Mouse (Mus musculus) kidney, postnatal 0 days (tissue): ENCODE results near the gene Aacs. TPM values are rescaled to one million over a fixed set of nuclear protein-coding genes. Genes with fewer than 3 reads are reported as not detected.

Source experiments
- ATAC-seq: fragments of 200-750 bp; cut with Nextera tagmentation; replicated peaks from 2 replicates; pipeline ENCODE4 v1.8.0; 2017; ENCODE audit warnings: low read depth, moderate number of reproducible peaks, moderate TSS enrichment, moderate library complexity; ENCODE audit not compliant: low FRiP score
- DNase-seq: peaks from one replicate; pipeline ENCODE4 v3.0.0-alpha.2; 2016; ENCODE audit warnings: low spot score
- H3K27ac ChIP-seq: fragments of 300-500 bp; sonication (generic); 2 replicates; pipeline ENCODE4 v1.5.1; 2014; ENCODE audit warnings: mild to moderate bottlenecking
- H3K27me3 ChIP-seq: fragments of 300-500 bp; sonication (generic); 2 replicates; pipeline ENCODE4 v1.6.1; 2014; ENCODE audit warnings: low read length, mixed read lengths; ENCODE audit not compliant: insufficient read depth
- H3K36me3 ChIP-seq: fragments of 300-500 bp; sonication (generic); 2 replicates; pipeline ENCODE4 v1.6.1; 2014; ENCODE audit warnings: low read length, mixed read lengths; ENCODE audit not compliant: insufficient read depth
- H3K4me1 ChIP-seq: fragments of 300-500 bp; sonication (generic); replicated peaks from 2 replicates; pipeline ENCODE4 v1.6.1; 2014; ENCODE audit warnings: antibody characterized with exemption, low read length, mixed read lengths; ENCODE audit not compliant: insufficient read depth
- H3K4me2 ChIP-seq: fragments of 300-500 bp; sonication (generic); 2 replicates; pipeline ENCODE4 v1.6.1; 2014; ENCODE audit warnings: mild to moderate bottlenecking, low read length, moderate library complexity, mixed read lengths
- H3K4me3 ChIP-seq: fragments of 300-500 bp; sonication (generic); replicated peaks from 2 replicates; pipeline ENCODE4 v1.5.1; 2014; ENCODE audit warnings: low read depth, low read length
- H3K9ac ChIP-seq: fragments of 300-500 bp; sonication (generic); 2 replicates; pipeline ENCODE4 v1.6.1; 2014; ENCODE audit warnings: low read depth, low read length
- H3K9me3 ChIP-seq: fragments of 300-500 bp; sonication (generic); replicated peaks from 2 replicates; pipeline ENCODE4 v1.6.1; 2016; ENCODE audit warnings: low read length, inconsistent platforms, mixed read lengths
- CTCF ChIP-seq: IDR thresholded peaks from 2 replicates; pipeline ENCODE4 v1.5.1; 2016; ENCODE audit warnings: antibody characterized with exemption, low read depth, mild to moderate bottlenecking, moderate library complexity
- WGBS: fragments of 180-500 bp; shearing (Covaris S2); extraction: QIAGEN DNeasy Blood & Tissue Kit; methylation state at CpG from one replicate; pipeline ENCODE4 v1.1.7; 2014; 5-methylcytosine and 5-hydroxymethylcytosine counted together
- polyA plus RNA-seq: library from polyadenylated mRNA; unstranded; fragments of >200 nt; fragmentation: Nextera tagmentation; extraction: Ambion mirVana; gene quantifications from 2 replicates; pipeline ENCODE4 v1.2.1, GENCODE M21; 2015

Aacs gene
- polyA plus RNA-seq, 1 experiment from 2014 or later, result 22.0 TPM

- 61% methylated on average over 12 of the region's 12 CpGs for WGBS
Measured at GRCm38 (mm10) chr5:125475030-125475429, 584 bp upstream of the Aacs start.

GRCm38 (mm10) chr5:125476286-125476625 is 642 bp downstream of the Aacs start:
- peak; percentile 26; the same call in 1 of the 2 replicates for TF ChIP-seq CTCF
- Histone ChIP-seq H3K27me3 (no peaks in the 10 kb centered on the region), H3K4me3 (peak overlapping the region; percentile 58), H3K9ac (peak overlapping the region; percentile 62), H3K27ac (peak overlapping the region; percentile 42; the same call in 1 of the 2 replicates), H3K9me3 (no peaks in the 10 kb centered on the region), H3K4me1 (peaks cover 15% of the 10 kb centered on the region), H3K4me2 (peak overlapping the region; percentile 85), H3K36me3 (no peaks in the 10 kb centered on the region)
- DNase-seq (peak; percentile 35), ATAC-seq (no peak)
- 17% methylated on average over 5 of the region's 5 CpGs for WGBS

More at GRCm38 (mm10) chr5:125475030-125475429, 584 bp upstream of the Aacs start:
- ATAC-seq (no peak), DNase-seq (no peak)
- no peak overlapping the region; the same call in 1 of the 2 replicates for H3K9ac ChIP-seq
- no peaks in the 10 kb centered on the region for H3K36me3 ChIP-seq
- H3K4me1 ChIP-seq, result peaks cover 15% of the 10 kb centered on the region
- H3K4me2 ChIP-seq, result peak overlapping the region; percentile 85
- H3K9me3 ChIP-seq, result no peaks in the 10 kb centered on the region
- no peaks in the 10 kb centered on the region for H3K27me3 ChIP-seq
- no peak for TF ChIP-seq CTCF
- no peak overlapping the region for H3K27ac ChIP-seq
- H3K4me3 ChIP-seq, result peak overlapping the region; percentile 58

- Histone ChIP-seq H3K9ac (0 out of 2 replicates have a peak overlapping the region, but pooled peaks have one; percentile 62), H3K27me3 (no peaks in the 10 kb centered on the region), H3K27ac (no peak overlapping the region), H3K4me1 (peaks cover 15% of the 10 kb centered on the region), H3K36me3 (no peaks in the 10 kb centered on the region), H3K4me3 (0 out of 2 replicates have a peak overlapping the region, but pooled peaks have one; percentile 58), H3K9me3 (no peaks in the 10 kb centered on the region), H3K4me2 (peak overlapping the region; percentile 85)
- ATAC-seq, result no peak
- WGBS, result 44% methylated on average over 7 of the region's 7 CpGs
- DNase-seq, result no peak
- no peak for TF ChIP-seq CTCF
Measured at GRCm38 (mm10) chr5:125476799-125477198, 1.2 kb downstream of the Aacs start.

GRCm38 (mm10) chr5:125477533-125477932 is 1.9 kb downstream of the Aacs start:
- H3K4me3 ChIP-seq, result no peak overlapping the region
- ATAC-seq (no peak), DNase-seq (no peak)
- 43% methylated on average over 7 of the region's 7 CpGs for WGBS
- peaks cover 15% of the 10 kb centered on the region for H3K4me1 ChIP-seq
- H3K9ac ChIP-seq, result no peak overlapping the region
- H3K27ac ChIP-seq, result no peak overlapping the region
- no peaks in the 10 kb centered on the region for H3K27me3 ChIP-seq
- H3K9me3 ChIP-seq, result no peaks in the 10 kb centered on the region
- no peak overlapping the region for H3K4me2 ChIP-seq
- no peaks in the 10 kb centered on the region for H3K36me3 ChIP-seq
- no peak for TF ChIP-seq CTCF

GRCm38 (mm10) chr5:125478037-125478436 is 2.4 kb downstream of the Aacs start:
- H3K9me3 ChIP-seq, result no peaks in the 10 kb centered on the region
- H3K4me1 ChIP-seq, result peaks cover 15% of the 10 kb centered on the region
- H3K27me3 ChIP-seq, result no peaks in the 10 kb centered on the region
- H3K9ac ChIP-seq, result no peak overlapping the region
- no peak overlapping the region for H3K4me3 ChIP-seq
- no peak for TF ChIP-seq CTCF
- ATAC-seq (no peak), DNase-seq (no peak)
- H3K36me3 ChIP-seq, result 0 out of 2 replicates have a peak, but pooled peaks cover 2% of the 10 kb centered on the region
- no peak overlapping the region for H3K27ac ChIP-seq
- no peak overlapping the region for H3K4me2 ChIP-seq
- 81% methylated on average over 7 of the region's 7 CpGs for WGBS

GRCm38 (mm10) chr5:125479376-125479775 is 3.8 kb downstream of the Aacs start:
- Histone ChIP-seq H3K9ac (no peak overlapping the region), H3K4me3 (no peak overlapping the region), H3K27me3 (no peaks in the 10 kb centered on the region), H3K4me2 (no peak overlapping the region), H3K27ac (no peak overlapping the region), H3K36me3 (0 out of 2 replicates have a peak, but pooled peaks cover 4% of the 10 kb centered on the region), H3K4me1 (peaks cover 15% of the 10 kb centered on the region), H3K9me3 (no peaks in the 10 kb centered on the region)
- WGBS, result 93% methylated on average over 3 of the region's 3 CpGs
- DNase-seq, result no peak
- ATAC-seq, result no peak
- no peak for TF ChIP-seq CTCF
